Mouse (Mus musculus) olfactory bulb, adult 2 months (tissue): ENCODE data around the gene Fam163a. TPM values are rescaled to one million over a fixed set of nuclear protein-coding genes. Genes with fewer than 3 reads are reported as not detected.
"Not testable (repeated sequence)": the region's sequence is repeated elsewhere in the genome, so short reads cannot be mapped to it uniquely, and the experiment has no call there.

Experiments
- H3K27ac ChIP-seq: fragments of 200-500 bp; 2 replicates; pipeline ENCODE4 v1.5.1; 2012; ENCODE audit warnings: low read depth, low read length; ENCODE audit not compliant: insufficient read depth
- H3K4me1 ChIP-seq: fragments of 200-500 bp; 2 replicates; pipeline ENCODE4 v1.6.1; 2012; ENCODE audit warnings: low read length; ENCODE audit not compliant: control insufficient read depth, insufficient read depth
- H3K4me3 ChIP-seq: fragments of 200-500 bp; 2 replicates; pipeline ENCODE4 v1.5.1; 2012; ENCODE audit warnings: mild to moderate bottlenecking, low read depth, low read length, moderate library complexity; ENCODE audit not compliant: insufficient read depth
- CTCF ChIP-seq: fragments of 200-500 bp; IDR thresholded peaks from 2 replicates; pipeline ENCODE4 v1.5.1; 2012; ENCODE audit warnings: low read depth, mild to moderate bottlenecking, low read length, moderate library complexity; ENCODE audit not compliant: insufficient read depth
- POLR2A ChIP-seq: fragments of 200-500 bp; IDR thresholded peaks from 2 replicates; pipeline ENCODE4 v1.6.1; 2012; ENCODE audit warnings: mild to moderate bottlenecking, low read depth, low read length, moderate library complexity; ENCODE audit not compliant: insufficient read depth
- WGBS: fragments of 180-500 bp; shearing (Covaris S2); methylation state at CpG from one replicate; pipeline ENCODE4 v1.1.7; 2018; 5-methylcytosine and 5-hydroxymethylcytosine counted together
- polyA plus RNA-seq: library from polyadenylated mRNA; stranded (reverse); fragments of >200 nt; gene quantifications from 2 replicates; pipeline ENCODE4 v1.2.4, GENCODE M21; 2012; ENCODE audit warnings: low replicate concordance; ENCODE audit not compliant: missing spikeins, insufficient read depth, insufficient read length

The Fam163a gene
- polyA plus RNA-seq, result not detected in 2 replicates

- WGBS, result under 1% methylated on average over 40 of the region's 44 CpGs
- TF ChIP-seq CTCF (no peak), POLR2A (no peak)
- peaks cover 18% of the 10 kb centered on the region for H3K4me1 ChIP-seq
- peak within 1 kb of the TSS; percentile 13; the same call in 1 of the 2 replicates for H3K27ac ChIP-seq
- H3K4me3 ChIP-seq, result peak within 1 kb of the TSS; percentile 57
These were observed at the start of gene Fam163a for GRCm38 (mm10) chr1:156204656-156205131. Gene Fam163a (minus strand): TSS chr1:156205026.

DNA sequence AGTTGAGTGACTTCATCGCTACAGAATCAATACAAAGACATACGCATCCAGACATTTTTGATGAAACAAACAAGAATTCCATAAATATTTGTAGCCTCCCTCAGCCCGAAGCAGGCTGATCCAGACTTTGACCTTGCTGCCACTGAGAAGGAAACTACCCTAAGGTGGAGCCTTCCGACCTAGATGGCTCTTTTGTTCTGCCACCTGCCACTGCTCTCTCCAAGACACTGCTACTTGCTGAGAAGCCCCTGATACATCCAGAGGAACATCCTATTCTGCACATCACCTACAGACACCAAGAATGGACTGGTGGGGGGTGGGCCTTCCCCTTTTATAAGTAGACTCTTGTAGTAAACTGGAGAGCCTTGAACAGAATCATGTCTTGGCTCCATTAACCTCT, 46.3 kb upstream of the Fam163a start:
- not testable (repeated sequence) for H3K4me3 ChIP-seq, H3K4me1 ChIP-seq, H3K27ac ChIP-seq
- 94% methylated on average over 4 of the region's 4 CpGs for WGBS

DNA sequence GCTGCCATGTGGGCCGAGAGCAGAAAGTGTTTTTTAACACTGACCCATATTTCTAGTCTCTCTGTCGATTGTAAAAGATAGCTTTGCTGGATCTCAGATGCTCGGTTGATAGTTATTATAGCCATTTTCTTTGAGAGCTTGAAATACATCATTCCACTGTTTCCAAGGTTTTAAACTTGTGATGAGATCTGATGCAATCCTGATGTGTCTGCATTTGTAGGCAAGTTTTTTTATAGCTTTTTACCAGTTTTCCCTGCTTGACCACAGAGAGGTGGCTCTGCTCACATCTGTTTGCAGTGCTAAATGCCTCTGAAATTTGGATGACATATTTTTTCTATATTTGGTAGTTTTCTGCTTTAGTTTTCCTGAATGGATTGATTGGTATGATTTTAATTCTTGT, 43.1 kb upstream of the Fam163a start:
- no peaks in the 10 kb centered on the region for H3K4me1 ChIP-seq
- H3K27ac ChIP-seq, result no peak overlapping the region
- TF ChIP-seq POLR2A (no peak), CTCF (no peak)
- WGBS, result 86% methylated on average over 3 of the region's 3 CpGs
- H3K4me3 ChIP-seq, result no peak overlapping the region

- Histone ChIP-seq H3K4me1 (no peaks in the 10 kb centered on the region), H3K27ac (no peak overlapping the region), H3K4me3 (no peak overlapping the region)
- peak; percentile 77 for TF ChIP-seq CTCF
- no peak for TF ChIP-seq POLR2A
- WGBS, result 7% methylated on average over 14 of the region's 14 CpGs
These were observed 37.0 kb upstream of the Fam163a start for GRCm38 (mm10) chr1:156241713-156242348.

DNA sequence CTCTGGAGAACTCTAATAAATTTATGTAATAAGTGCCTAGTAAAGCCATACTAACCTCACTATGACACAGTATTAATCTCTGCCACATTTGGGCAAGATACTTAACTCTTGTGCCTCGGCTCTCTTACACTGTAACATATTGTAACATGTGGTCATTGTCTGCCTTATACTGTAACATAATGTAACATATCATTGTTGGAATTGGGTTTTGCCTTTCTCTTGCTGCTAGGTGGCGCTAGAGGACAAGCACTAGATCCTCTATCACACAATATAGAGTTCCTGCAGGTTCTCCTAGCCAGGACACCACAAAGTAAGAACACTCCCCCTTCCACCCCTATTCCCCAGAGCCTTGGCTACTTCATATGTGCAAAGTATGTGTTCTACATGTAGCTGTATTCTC, 36.2 kb upstream of the Fam163a start:
- 45% methylated on average over 2 of the region's 2 CpGs for WGBS
- Histone ChIP-seq H3K4me3 (no peak overlapping the region), H3K27ac (no peak overlapping the region), H3K4me1 (no peaks in the 10 kb centered on the region)
- no peak for TF ChIP-seq CTCF
- no peak for TF ChIP-seq POLR2A

DNA sequence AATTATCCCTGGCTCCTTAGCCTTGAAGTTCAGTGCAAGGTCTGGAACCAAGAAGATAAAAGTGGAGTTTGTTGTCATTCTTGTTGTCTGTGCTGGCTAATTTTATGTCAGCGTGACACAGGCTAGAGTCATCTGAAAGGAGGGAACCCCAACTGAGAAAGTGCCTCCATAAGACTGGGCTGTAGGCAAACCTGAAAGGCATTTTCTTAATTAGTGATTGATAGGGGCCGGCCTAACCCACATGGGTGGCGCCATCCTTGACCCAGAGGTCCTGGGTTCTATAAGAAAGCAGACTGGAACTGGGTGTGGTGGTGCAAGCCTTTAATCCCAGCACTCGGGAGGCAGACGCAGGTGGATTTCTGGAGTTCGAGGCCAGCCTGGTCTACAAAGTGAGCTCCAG, 26.3 kb upstream of the Fam163a start:
- TF ChIP-seq CTCF (no peak), POLR2A (no peak)
- Histone ChIP-seq H3K4me1 (no peaks in the 10 kb centered on the region), H3K27ac (no peak overlapping the region), H3K4me3 (no peak overlapping the region)
- WGBS, result 89% methylated on average over 6 of the region's 6 CpGs

DNA sequence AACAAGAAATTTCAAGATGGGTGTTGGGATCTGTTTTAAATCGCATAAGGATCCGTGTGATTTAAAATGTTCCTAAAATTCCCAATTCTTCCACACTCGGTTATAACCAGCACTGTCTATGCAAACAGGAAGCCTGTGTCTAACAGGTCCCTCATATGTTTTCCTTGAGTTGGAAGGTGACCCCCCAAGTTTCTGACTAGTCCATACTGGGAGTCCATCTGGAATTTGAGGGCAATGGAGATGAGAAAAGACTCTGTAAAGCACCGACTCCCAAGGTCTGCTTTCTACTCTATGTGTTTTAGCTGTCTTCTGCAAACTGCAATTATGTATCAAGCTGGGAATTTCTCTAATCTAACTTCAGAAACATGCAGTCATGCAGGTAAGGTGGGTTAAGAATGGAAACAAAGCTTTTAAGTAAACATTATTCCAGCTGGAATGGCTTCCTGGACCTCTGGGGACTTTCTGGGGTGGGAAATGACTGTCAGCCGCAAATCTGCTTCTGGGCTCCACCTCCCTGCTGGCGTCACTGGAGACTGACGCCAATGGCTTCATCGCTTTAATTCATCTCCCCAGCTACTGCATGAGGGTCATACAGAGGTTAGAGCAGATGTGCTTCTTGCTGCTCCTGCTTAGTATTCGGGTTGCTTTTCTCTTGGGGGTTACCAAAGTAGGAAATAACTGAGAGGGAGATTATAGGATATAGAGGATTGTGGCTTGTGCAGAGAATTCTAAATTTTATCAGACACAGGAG, 25.7 kb upstream of the Fam163a start:
- 40% methylated on average over 9 of the region's 9 CpGs for WGBS
- H3K4me3 ChIP-seq, result no peak overlapping the region
- TF ChIP-seq CTCF (no peak), POLR2A (no peak)
- H3K27ac ChIP-seq, result no peak overlapping the region
- H3K4me1 ChIP-seq, result no peaks in the 10 kb centered on the region

DNA sequence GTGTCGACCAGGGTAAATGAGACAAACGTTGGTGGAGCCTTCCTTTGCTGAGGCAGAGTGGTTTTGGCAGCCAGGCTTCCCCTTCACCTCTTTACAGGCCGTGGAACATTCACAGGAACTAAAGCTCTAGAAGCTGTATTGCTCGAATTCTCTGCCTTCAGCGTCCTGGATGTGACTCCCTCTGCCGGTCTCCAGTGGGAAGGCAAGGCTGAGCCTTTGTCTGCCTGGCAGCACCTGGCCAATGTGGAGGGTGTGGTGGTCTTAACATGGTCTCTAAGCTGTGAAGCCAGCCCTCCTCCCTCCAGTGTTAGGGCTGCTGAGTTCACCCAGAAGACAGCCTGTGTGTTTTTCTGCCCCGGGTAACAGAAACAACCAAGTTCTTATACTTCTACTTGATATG, 24.6 kb upstream of the Fam163a start:
- H3K4me1 ChIP-seq, result no peaks in the 10 kb centered on the region
- WGBS, result 28% methylated on average over 7 of the region's 7 CpGs
- TF ChIP-seq POLR2A (no peak), CTCF (peak; percentile 65)
- no peak overlapping the region for H3K4me3 ChIP-seq
- no peak overlapping the region for H3K27ac ChIP-seq

DNA sequence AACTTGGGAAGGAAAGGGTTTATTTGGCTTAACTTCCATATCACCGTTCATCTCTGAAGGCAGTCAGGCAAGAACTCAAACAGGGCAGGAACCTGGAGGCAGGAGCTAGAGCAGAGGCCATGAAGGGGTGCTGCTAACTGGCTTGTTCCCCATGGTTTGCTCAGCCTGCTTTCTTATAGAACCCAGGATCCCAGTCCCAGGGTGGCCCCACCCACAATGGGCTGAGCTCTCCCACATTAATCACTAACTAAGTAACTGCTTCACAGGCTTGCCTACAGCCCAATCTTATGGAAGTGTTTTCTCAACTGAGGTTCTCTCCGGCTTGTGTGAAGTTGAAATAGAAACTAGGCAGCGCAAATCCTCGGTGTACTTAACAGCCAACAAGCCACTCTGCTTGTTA, 23.9 kb upstream of the Fam163a start:
- TF ChIP-seq CTCF, result no peak
- no peak overlapping the region for H3K4me3 ChIP-seq
- no peaks in the 10 kb centered on the region for H3K4me1 ChIP-seq
- H3K27ac ChIP-seq, result no peak overlapping the region
- 84% methylated on average over 4 of the region's 4 CpGs for WGBS

DNA sequence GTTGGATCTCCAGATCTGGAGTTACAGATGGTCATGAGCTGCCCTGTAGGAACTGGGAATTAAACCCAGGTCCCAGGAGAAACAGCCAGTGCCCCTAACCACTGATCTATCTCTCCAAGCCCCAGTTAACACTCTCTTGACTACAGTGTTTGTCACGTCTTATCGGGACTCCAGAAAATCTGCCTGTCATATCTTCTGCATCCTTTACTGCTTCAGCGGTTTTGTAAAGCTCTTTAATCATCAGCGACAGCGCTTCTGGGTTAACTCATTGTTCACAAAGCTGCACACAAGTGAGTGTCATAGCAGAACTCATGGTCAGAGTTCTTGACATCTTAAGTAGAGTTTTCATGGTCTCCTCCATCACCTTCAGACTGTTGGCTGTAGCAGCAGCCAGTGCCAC, 22.1 kb upstream of the Fam163a start:
- TF ChIP-seq CTCF, result no peak
- no peak for TF ChIP-seq POLR2A
- Histone ChIP-seq H3K27ac (no peak overlapping the region), H3K4me3 (no peak overlapping the region), H3K4me1 (no peaks in the 10 kb centered on the region)
- 91% methylated on average over 5 of the region's 5 CpGs for WGBS
